Mouse (Mus musculus) MEL-GATA-1-ER (cell line): Measurements from ENCODE around the gene Diras2.
A peak's percentile ranks its signal among the peaks of the same experiment; 100 is the strongest.

ENCODE experiments used
- DNase-seq: peaks from one replicate; pipeline ENCODE4 v3.0.0-alpha.2; 2012; ENCODE audit warnings: low read depth; ENCODE audit errors: extremely low read depth

Gene Diras2

GRCm38 (mm10) chr13:52531121-52531520, at the start of gene Diras2:
Gene Diras2, minus strand, starts transcription at chr13:52531279.
- no peak for DNase-seq

GRCm38 (mm10) chr13:52578776-52579175, 47.7 kb upstream of the Diras2 start:
- DNase-seq: no peak

- no peak for DNase-seq
Observed at GRCm38 (mm10) chr13:52577939-52578338, 46.9 kb upstream of the Diras2 start.

GRCm38 (mm10) chr13:52577326-52577920, 46.3 kb upstream of the Diras2 start:
- no peak for DNase-seq

- no peak for DNase-seq
Observed at GRCm38 (mm10) chr13:52576841-52577240, 45.8 kb upstream of the Diras2 start.

- DNase-seq: no peak
Observed at GRCm38 (mm10) chr13:52576021-52576614, 45.0 kb upstream of the Diras2 start.

- DNase-seq: no peak
Observed at GRCm38 (mm10) chr13:52575483-52575882, 44.4 kb upstream of the Diras2 start.

GRCm38 (mm10) chr13:52574311-52574710, 43.2 kb upstream of the Diras2 start:
- DNase-seq: peak; percentile 64

- DNase-seq: peak; percentile 98
Observed at GRCm38 (mm10) chr13:52572451-52573446, 41.7 kb upstream of the Diras2 start.

GRCm38 (mm10) chr13:52571591-52572384, 40.7 kb upstream of the Diras2 start:
- no peak for DNase-seq

GRCm38 (mm10) chr13:52570276-52570675, 39.2 kb upstream of the Diras2 start:
- DNase-seq: no peak

GRCm38 (mm10) chr13:52569194-52569769, 38.2 kb upstream of the Diras2 start:
- no peak for DNase-seq

GRCm38 (mm10) chr13:52566777-52567176, 35.7 kb upstream of the Diras2 start:
- no peak for DNase-seq

- DNase-seq: no peak
Observed at GRCm38 (mm10) chr13:52566188-52566760, 35.2 kb upstream of the Diras2 start.

GRCm38 (mm10) chr13:52565103-52565739, 34.1 kb upstream of the Diras2 start:
- DNase-seq: peak; percentile 54

GRCm38 (mm10) chr13:52562166-52562571, 31.1 kb upstream of the Diras2 start:
- DNase-seq: no peak

GRCm38 (mm10) chr13:52561367-52562165, 30.5 kb upstream of the Diras2 start:
- DNase-seq: no peak

- DNase-seq: no peak
Observed at GRCm38 (mm10) chr13:52557421-52557820, 26.3 kb upstream of the Diras2 start.

GRCm38 (mm10) chr13:52554722-52555121, 23.6 kb upstream of the Diras2 start:
- no peak for DNase-seq
